Mouse (Mus musculus) megakaryocyte, embryonic 14.5 days (primary cell): ENCODE measurements around the gene Tdgf1. TPM values are rescaled to one million over a fixed set of nuclear protein-coding genes. Genes with fewer than 3 reads are reported as not detected.

Source experiments
- H3K27me3 ChIP-seq: replicated peaks from 2 replicates; pipeline ENCODE3; 2012; ENCODE audit warnings: inconsistent platforms
- H3K36me3 ChIP-seq: replicated peaks from 2 replicates; pipeline ENCODE3; 2012; ENCODE audit warnings: low read length, inconsistent platforms, mixed read lengths
- H3K4me1 ChIP-seq: 2 replicates; pipeline ENCODE4 v1.6.1; 2012; ENCODE audit warnings: inconsistent platforms
- H3K4me3 ChIP-seq: replicated peaks from 2 replicates; pipeline ENCODE3; 2012; ENCODE audit warnings: moderate library complexity, mild to moderate bottlenecking, inconsistent platforms
- H3K9me3 ChIP-seq: 2 replicates; pipeline ENCODE4 v1.6.1; 2012; ENCODE audit warnings: inconsistent platforms
- FLI1 ChIP-seq: IDR thresholded peaks from 2 replicates; pipeline ENCODE4 v1.6.1; 2012; ENCODE audit warnings: low read length, inconsistent platforms, mixed read lengths
- GATA1 ChIP-seq: IDR thresholded peaks from 3 replicates; pipeline ENCODE4 v1.6.1; 2012; ENCODE audit warnings: mixed read lengths, low read length, inconsistent platforms, borderline replicate concordance
- polyA plus RNA-seq: library from polyadenylated mRNA; stranded (reverse); fragments of >175 nt; gene quantifications from 2 replicates; pipeline ENCODE4 v1.2.3, GENCODE M21; 2012; ENCODE audit warnings: low replicate concordance; ENCODE audit not compliant: insufficient read depth

Gene Tdgf1
- polyA plus RNA-seq, 1 experiment = not detected

GRCm38 (mm10) chr9:110920665-110921419, 25.1 kb downstream of the Tdgf1 start:
- peaks cover 9% of the 10 kb centered on the region for H3K4me1 ChIP-seq
- H3K36me3 ChIP-seq = no peaks in the 10 kb centered on the region
- H3K9me3 ChIP-seq = no peaks in the 10 kb centered on the region
- H3K4me3 ChIP-seq = no peak overlapping the region
- no peak for TF ChIP-seq GATA1
- no peak for TF ChIP-seq FLI1
- H3K27me3 ChIP-seq = peaks cover 34% of the 10 kb centered on the region

GRCm38 (mm10) chr9:110916786-110917185, 29.2 kb downstream of the Tdgf1 start, which contains the start of gene Fam240a:
Gene Fam240a (minus strand): TSS chr9:110916861.
- Histone ChIP-seq H3K27me3 (peaks cover 42% of the 10 kb centered on the region), H3K9me3 (no peaks in the 10 kb centered on the region), H3K4me1 (peaks cover 11% of the 10 kb centered on the region), H3K4me3 (no peak within 1 kb of the TSS), H3K36me3 (no peaks in the 10 kb centered on the region)
- TF ChIP-seq GATA1 = no peak

GRCm38 (mm10) chr9:110915466-110915865, 30.5 kb downstream of the Tdgf1 start:
- H3K4me1 ChIP-seq = peaks cover 7% of the 10 kb centered on the region

GRCm38 (mm10) chr9:110914631-110915236, 31.2 kb downstream of the Tdgf1 start:
- no peaks in the 10 kb centered on the region for H3K36me3 ChIP-seq
- H3K27me3 ChIP-seq = peaks cover 33% of the 10 kb centered on the region
- H3K9me3 ChIP-seq = no peaks in the 10 kb centered on the region
- TF ChIP-seq GATA1 (no peak), FLI1 (no peak)
- H3K4me3 ChIP-seq = no peak overlapping the region
- peaks cover 8% of the 10 kb centered on the region for H3K4me1 ChIP-seq

More at GRCm38 (mm10) chr9:110915466-110915865, 30.5 kb downstream of the Tdgf1 start:
- peaks cover 38% of the 10 kb centered on the region for H3K27me3 ChIP-seq
- no peak overlapping the region for H3K4me3 ChIP-seq
- no peaks in the 10 kb centered on the region for H3K36me3 ChIP-seq
- no peaks in the 10 kb centered on the region for H3K9me3 ChIP-seq
- TF ChIP-seq FLI1 (no peak), GATA1 (no peak)

- TF ChIP-seq FLI1 (no peak), GATA1 (no peak)
- peaks cover 33% of the 10 kb centered on the region for H3K27me3 ChIP-seq
Measured at GRCm38 (mm10) chr9:110909371-110909967, 36.5 kb downstream of the Tdgf1 start.

GRCm38 (mm10) chr9:110908631-110909016, 37.3 kb downstream of the Tdgf1 start:
- Histone ChIP-seq H3K27me3 (peaks cover 38% of the 10 kb centered on the region), H3K4me1 (peaks cover 8% of the 10 kb centered on the region; the same call in 1 of the 2 replicates)

More at GRCm38 (mm10) chr9:110909371-110909967, 36.5 kb downstream of the Tdgf1 start:
- peak overlapping the region; percentile 42 for H3K4me3 ChIP-seq
- peaks cover 19% of the 10 kb centered on the region for H3K9me3 ChIP-seq
- H3K36me3 ChIP-seq = no peaks in the 10 kb centered on the region
- H3K4me1 ChIP-seq = peaks cover 8% of the 10 kb centered on the region; the same call in 1 of the 2 replicates

GRCm38 (mm10) chr9:110907838-110908630, 37.9 kb downstream of the Tdgf1 start:
- no peak overlapping the region for H3K4me3 ChIP-seq
- no peak for TF ChIP-seq FLI1
- TF ChIP-seq GATA1 = no peak
- H3K4me1 ChIP-seq = peaks cover 8% of the 10 kb centered on the region; the same call in 1 of the 2 replicates
- H3K9me3 ChIP-seq = peaks cover 19% of the 10 kb centered on the region
- no peaks in the 10 kb centered on the region for H3K36me3 ChIP-seq
- peaks cover 38% of the 10 kb centered on the region for H3K27me3 ChIP-seq

More at GRCm38 (mm10) chr9:110908631-110909016, 37.3 kb downstream of the Tdgf1 start:
- Histone ChIP-seq H3K9me3 (peaks cover 19% of the 10 kb centered on the region), H3K4me3 (no peak overlapping the region), H3K36me3 (no peaks in the 10 kb centered on the region)
- TF ChIP-seq GATA1 = no peak
- no peak for TF ChIP-seq FLI1

GRCm38 (mm10) chr9:110907201-110907837, 38.6 kb downstream of the Tdgf1 start:
- H3K4me1 ChIP-seq = peaks cover 8% of the 10 kb centered on the region; the same call in 1 of the 2 replicates
- peaks cover 19% of the 10 kb centered on the region for H3K9me3 ChIP-seq
- peaks cover 38% of the 10 kb centered on the region for H3K27me3 ChIP-seq
- no peaks in the 10 kb centered on the region for H3K36me3 ChIP-seq
- H3K4me3 ChIP-seq = no peak overlapping the region
- TF ChIP-seq GATA1 = no peak
- TF ChIP-seq FLI1 = no peak

- peaks cover 38% of the 10 kb centered on the region for H3K27me3 ChIP-seq
- H3K36me3 ChIP-seq = peaks cover 26% of the 10 kb centered on the region
- no peaks in the 10 kb centered on the region for H3K4me1 ChIP-seq
- no peak overlapping the region for H3K4me3 ChIP-seq
- TF ChIP-seq FLI1 (no peak), GATA1 (no peak)
- peaks cover 7% of the 10 kb centered on the region for H3K9me3 ChIP-seq
Measured at GRCm38 (mm10) chr9:110902271-110902670, 43.7 kb downstream of the Tdgf1 start.
